8 mouse cellular contexts compared by ENCODE assay signal in the genomic region with DNA sequence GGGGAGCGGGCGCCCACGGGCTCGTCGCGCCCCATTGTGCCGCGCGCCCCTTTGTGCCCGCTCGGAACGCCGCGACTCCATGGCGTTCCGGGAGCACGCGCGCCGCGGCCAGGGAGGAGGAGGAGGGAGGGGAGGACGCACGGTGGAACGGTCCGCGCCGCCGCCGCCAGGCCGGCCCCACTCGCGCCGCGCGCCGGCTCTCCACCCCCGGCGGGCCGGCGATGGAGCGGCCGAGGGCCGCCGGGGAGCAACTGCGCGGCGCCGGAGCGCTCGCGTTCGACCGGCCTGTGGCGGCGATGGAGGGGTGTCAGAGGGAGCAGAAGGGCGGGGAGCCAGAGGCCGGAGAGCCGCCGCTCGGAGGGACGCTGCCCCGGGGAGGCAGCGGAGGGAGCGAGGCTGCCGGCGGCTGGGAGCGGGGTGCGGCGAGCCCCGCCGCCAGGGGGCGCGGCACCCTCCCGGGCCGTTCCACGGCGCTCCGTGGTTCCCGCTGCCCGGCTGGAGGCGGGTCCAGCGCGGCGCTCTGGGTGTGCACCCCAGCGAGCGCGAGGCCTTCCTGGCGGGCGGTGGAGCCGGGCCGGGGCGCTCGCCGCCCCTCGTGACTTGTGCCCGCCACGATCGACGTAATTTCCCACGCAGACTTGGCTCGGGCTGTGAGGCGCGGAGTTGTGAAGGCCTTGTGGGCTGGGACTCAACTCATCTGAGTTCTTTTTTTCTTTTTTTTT. TPM values are rescaled to one million over a fixed set of nuclear protein-coding genes. Genes with fewer than 3 reads are reported as not detected.
DNase-seq lines count a peak whose midpoint lies in the region; ATAC-seq lines count a peak whose summit lies in the region.

No protein-coding gene starts in this region.

- H3K4me1 ChIP-seq in hindbrain, embryonic 15.5 days (replicated peaks): peaks cover 38% of the 10 kb centered on the region

- H3K4me3 ChIP-seq in hindbrain, embryonic 15.5 days: peak overlapping the region; percentile 86

- no peaks in the 10 kb centered on the region for H3K9me3 ChIP-seq in hindbrain, embryonic 15.5 days

- ATAC-seq in hindbrain, embryonic 15.5 days (ENCODE audit: low FRiP score, low read depth): peak; percentile 86
- ATAC-seq in megakaryocyte, adult 5-6 weeks (ENCODE audit: poor library complexity, severe bottlenecking): peak; percentile 95

- DNase-seq in T-cell, adult 2 months (ENCODE audit: low spot score): peak; percentile 89
- peak; percentile 83 to 85 for DNase-seq in cerebellum, postnatal 25 days
- peak; percentile 77 to 78 for DNase-seq in frontal cortex, postnatal 36 days (ENCODE audit: low spot score in 2 of 2)
- DNase-seq in left cerebral cortex, adult 8-10 months (ENCODE audit: low spot score in 2 of 2): peak; percentile 56 to 70
- DNase-seq in right cerebral cortex, adult 18-20 months: peak; percentile 78
- peak; percentile 52 for DNase-seq in urinary bladder, postnatal 10 days (ENCODE audit: low spot score)

- H3K9ac ChIP-seq in hindbrain, embryonic 15.5 days: peak overlapping the region; percentile 90

- no peaks in the 10 kb centered on the region for H3K27me3 ChIP-seq in hindbrain, embryonic 15.5 days

- peak overlapping the region; percentile 95 for H3K4me2 ChIP-seq in hindbrain, embryonic 15.5 days

- peak overlapping the region; percentile 97 for H3K27ac ChIP-seq in hindbrain, embryonic 15.5 days (replicated peaks)

- whole genome bisulfite sequencing in hindbrain, embryonic 15.5 days: under 1% methylated on average over 95 of the region's 103 CpGs

- no peaks in the 10 kb centered on the region for H3K36me3 ChIP-seq in hindbrain, embryonic 15.5 days

RNA-seq across cellular contexts. Expression of gene Bend3, which starts 1.0 kb away (rescaled TPM):
- 3.6 and 4.3 TPM in 2 replicates for polyA plus RNA-seq in hindbrain, embryonic 15.5 days (2015; fragmentation: Nextera tagmentation; extraction: Ambion mirVana)
- 1 to 10 TPM; 4.6 to 6.6 (median 4.7) TPM for total RNA-seq in left cerebral cortex, adult 8-10 months (2022)
- total RNA-seq in megakaryocyte, adult 5-6 weeks (2015): 1.5 and 2.4 TPM in 2 replicates
- 0.84 and 1.1 TPM in 2 replicates for total RNA-seq in megakaryocyte, adult 5-6 weeks (2017)

RNA-seq across cellular contexts. Expression of gene Gm9803, which starts 44.3 kb away (rescaled TPM):
- 22.0 and 26.2 TPM in 2 replicates for polyA plus RNA-seq in hindbrain, embryonic 15.5 days (2015; fragmentation: Nextera tagmentation; extraction: Ambion mirVana)
- 1 to 10 TPM in 3 of 4 experiments, not detected in 1; 3.7 to 5.8 (median 4.0) TPM for total RNA-seq in left cerebral cortex, adult 8-10 months (2022)
- 3.6 and 6.0 TPM in 2 replicates for total RNA-seq in megakaryocyte, adult 5-6 weeks (2015)
- 1.7 and 2.1 TPM in 2 replicates for total RNA-seq in megakaryocyte, adult 5-6 weeks (2017)

Comparison
In these comparisons a context has a peak if more than half of its experiments do, and no peak if none do; other contexts are left out.
1. Peak in every context shown above with its lines: DNase-seq, ATAC-seq, H3K4me3 ChIP-seq and H3K27ac ChIP-seq.